Mouse (Mus musculus) forebrain, embryonic 16.5 days (tissue): Measurements from ENCODE around the gene Fzr1. TPM values are rescaled to one million over a fixed set of nuclear protein-coding genes. Genes with fewer than 3 reads are reported as not detected.

ENCODE experiments used
- ATAC-seq: fragments of 200-750 bp; cut with Nextera tagmentation; 2 replicates; pipeline ENCODE4 v1.8.0; 2017; ENCODE audit warnings: mild to moderate bottlenecking, moderate library complexity
- H3K27ac ChIP-seq: fragments of 300-500 bp; sonication (generic); 2 replicates; pipeline ENCODE4 v1.5.1; 2014; ENCODE audit warnings: low read length, control low read depth
- H3K27me3 ChIP-seq: fragments of 300-500 bp; sonication (generic); replicated peaks from 2 replicates; pipeline ENCODE4 v1.6.1; 2014; ENCODE audit warnings: low read length; ENCODE audit not compliant: control insufficient read depth, insufficient read depth
- H3K36me3 ChIP-seq: fragments of 300-500 bp; sonication (generic); 2 replicates; pipeline ENCODE4 v1.6.1; 2014; ENCODE audit not compliant: control insufficient read depth, insufficient read depth
- H3K4me1 ChIP-seq: fragments of 300-500 bp; sonication (generic); replicated peaks from 2 replicates; pipeline ENCODE4 v1.6.1; 2014; ENCODE audit warnings: low read length; ENCODE audit not compliant: control insufficient read depth, insufficient read depth
- H3K4me2 ChIP-seq: fragments of 300-500 bp; sonication (generic); 2 replicates; pipeline ENCODE4 v1.6.1; 2014; ENCODE audit warnings: mild to moderate bottlenecking, low read length, control low read depth
- H3K4me3 ChIP-seq: fragments of 300-500 bp; sonication (generic); replicated peaks from 2 replicates; pipeline ENCODE4 v1.5.1; 2014; ENCODE audit warnings: mild to moderate bottlenecking, low read length, control low read depth
- H3K9ac ChIP-seq: fragments of 300-500 bp; sonication (generic); replicated peaks from 2 replicates; pipeline ENCODE4 v1.6.1; 2014; ENCODE audit warnings: low read depth, low read length, control low read depth
- H3K9me3 ChIP-seq: fragments of 300-500 bp; sonication (generic); 2 replicates; pipeline ENCODE4 v1.6.1; 2016; ENCODE audit warnings: low read length; ENCODE audit not compliant: control insufficient read depth
- WGBS: fragments of 180-500 bp; shearing (Covaris S2); extraction: QIAGEN DNeasy Blood & Tissue Kit; methylation state at CpG from one replicate; pipeline ENCODE4 v1.1.7; 2014; 5-methylcytosine and 5-hydroxymethylcytosine counted together
- polyA plus RNA-seq: library from polyadenylated mRNA; unstranded; fragments of >200 nt; fragmentation: Nextera tagmentation; extraction: Ambion mirVana; gene quantifications from 2 replicates; pipeline ENCODE4 v1.2.1, GENCODE M21; 2015

Gene Fzr1
- polyA plus RNA-seq, 1 experiment from 2014 or later = 133 TPM

- no peaks in the 10 kb centered on the region for H3K9me3 ChIP-seq
- H3K4me2 ChIP-seq = peak overlapping the region; percentile 50
- no peaks in the 10 kb centered on the region for H3K27me3 ChIP-seq
- peaks cover 56% of the 10 kb centered on the region for H3K4me1 ChIP-seq
- H3K4me3 ChIP-seq = peak overlapping the region; percentile 35
- H3K36me3 ChIP-seq = no peaks in the 10 kb centered on the region
- peak; percentile 86 for ATAC-seq
- WGBS = under 1% methylated on average over 23 of the region's 26 CpGs
- H3K9ac ChIP-seq = peak overlapping the region; percentile 49
- peak overlapping the region; percentile 85 for H3K27ac ChIP-seq
Measured at GRCm38 (mm10) chr10:81416581-81417226, 38.4 kb upstream of the Fzr1 start.

DNA sequence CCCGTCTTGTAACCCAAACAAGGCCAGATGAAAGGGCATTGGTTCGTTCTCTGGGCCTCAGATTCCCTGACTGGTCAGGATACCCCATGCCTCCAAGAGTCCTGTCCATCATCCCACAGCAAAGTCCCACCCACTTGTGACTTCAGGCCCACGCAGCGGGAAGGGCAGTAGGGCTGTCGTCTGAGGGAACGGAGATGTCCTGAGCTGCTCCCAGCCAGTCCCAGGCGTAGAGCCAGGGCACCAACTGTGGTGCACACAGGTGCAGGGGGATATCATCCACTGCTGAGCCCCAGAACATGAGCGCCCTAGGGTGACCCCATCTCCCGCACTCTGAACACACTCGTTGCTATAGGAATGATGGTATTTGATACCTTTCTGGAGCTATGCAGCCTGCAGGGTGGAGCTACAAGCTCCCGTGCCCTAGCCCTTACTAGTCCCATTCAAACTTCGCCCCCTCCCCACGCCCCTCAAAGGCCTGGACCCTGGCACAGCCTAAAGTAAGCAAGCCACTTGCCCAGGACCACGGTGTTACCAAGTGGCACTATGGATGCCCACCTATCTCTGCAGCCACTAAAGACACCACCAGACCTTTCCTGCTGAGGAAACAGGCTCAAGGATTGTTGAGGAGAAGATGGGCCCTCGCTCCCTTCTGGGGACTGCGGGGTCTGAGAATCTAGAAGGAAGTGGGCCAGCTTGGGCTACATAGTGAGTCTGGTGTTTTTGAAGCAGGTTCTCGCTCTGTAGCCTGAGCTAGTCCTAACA is 37.4 kb upstream of the Fzr1 start:
- peak overlapping the region; percentile 85 for H3K27ac ChIP-seq
- H3K9ac ChIP-seq = no peak overlapping the region
- WGBS = 68% methylated on average over 17 of the region's 17 CpGs
- peaks cover 64% of the 10 kb centered on the region for H3K4me1 ChIP-seq
- no peak overlapping the region for H3K4me2 ChIP-seq
- no peak for ATAC-seq
- no peaks in the 10 kb centered on the region for H3K27me3 ChIP-seq
- no peaks in the 10 kb centered on the region for H3K36me3 ChIP-seq
- no peaks in the 10 kb centered on the region for H3K9me3 ChIP-seq
- no peak overlapping the region for H3K4me3 ChIP-seq

DNA sequence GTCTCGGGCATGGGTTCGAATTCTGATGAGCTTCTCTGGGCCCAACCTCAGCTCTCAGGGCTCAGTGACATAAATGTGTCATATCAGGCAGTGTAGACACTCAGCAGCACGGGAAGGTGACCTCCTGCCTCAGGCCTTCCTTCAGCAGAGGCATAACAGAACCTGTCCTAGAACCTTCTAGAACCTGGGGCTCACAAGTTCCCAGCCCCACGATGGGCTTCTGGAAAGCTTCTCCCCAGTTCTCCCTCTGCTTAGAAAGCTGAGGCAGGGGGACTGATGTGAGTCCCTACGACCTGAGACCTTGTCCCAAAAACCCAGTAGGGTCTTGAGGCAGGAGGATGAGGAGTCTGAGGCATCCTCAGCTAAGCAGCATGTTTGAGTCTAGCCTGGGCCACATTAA is 36.8 kb upstream of the Fzr1 start:
- ATAC-seq = no peak
- Histone ChIP-seq H3K9ac (no peak overlapping the region), H3K9me3 (no peaks in the 10 kb centered on the region), H3K4me2 (no peak overlapping the region), H3K4me3 (no peak overlapping the region), H3K27ac (no peak overlapping the region), H3K4me1 (peaks cover 64% of the 10 kb centered on the region), H3K27me3 (no peaks in the 10 kb centered on the region), H3K36me3 (no peaks in the 10 kb centered on the region)
- WGBS = 75% methylated on average over 5 of the region's 5 CpGs

GRCm38 (mm10) chr10:81414682-81415081 is 36.4 kb upstream of the Fzr1 start:
- Histone ChIP-seq H3K9me3 (no peaks in the 10 kb centered on the region), H3K27me3 (no peaks in the 10 kb centered on the region), H3K4me2 (no peak overlapping the region), H3K4me1 (peaks cover 64% of the 10 kb centered on the region), H3K9ac (no peak overlapping the region), H3K27ac (no peak overlapping the region), H3K36me3 (no peaks in the 10 kb centered on the region), H3K4me3 (no peak overlapping the region)
- no peak for ATAC-seq

DNA sequence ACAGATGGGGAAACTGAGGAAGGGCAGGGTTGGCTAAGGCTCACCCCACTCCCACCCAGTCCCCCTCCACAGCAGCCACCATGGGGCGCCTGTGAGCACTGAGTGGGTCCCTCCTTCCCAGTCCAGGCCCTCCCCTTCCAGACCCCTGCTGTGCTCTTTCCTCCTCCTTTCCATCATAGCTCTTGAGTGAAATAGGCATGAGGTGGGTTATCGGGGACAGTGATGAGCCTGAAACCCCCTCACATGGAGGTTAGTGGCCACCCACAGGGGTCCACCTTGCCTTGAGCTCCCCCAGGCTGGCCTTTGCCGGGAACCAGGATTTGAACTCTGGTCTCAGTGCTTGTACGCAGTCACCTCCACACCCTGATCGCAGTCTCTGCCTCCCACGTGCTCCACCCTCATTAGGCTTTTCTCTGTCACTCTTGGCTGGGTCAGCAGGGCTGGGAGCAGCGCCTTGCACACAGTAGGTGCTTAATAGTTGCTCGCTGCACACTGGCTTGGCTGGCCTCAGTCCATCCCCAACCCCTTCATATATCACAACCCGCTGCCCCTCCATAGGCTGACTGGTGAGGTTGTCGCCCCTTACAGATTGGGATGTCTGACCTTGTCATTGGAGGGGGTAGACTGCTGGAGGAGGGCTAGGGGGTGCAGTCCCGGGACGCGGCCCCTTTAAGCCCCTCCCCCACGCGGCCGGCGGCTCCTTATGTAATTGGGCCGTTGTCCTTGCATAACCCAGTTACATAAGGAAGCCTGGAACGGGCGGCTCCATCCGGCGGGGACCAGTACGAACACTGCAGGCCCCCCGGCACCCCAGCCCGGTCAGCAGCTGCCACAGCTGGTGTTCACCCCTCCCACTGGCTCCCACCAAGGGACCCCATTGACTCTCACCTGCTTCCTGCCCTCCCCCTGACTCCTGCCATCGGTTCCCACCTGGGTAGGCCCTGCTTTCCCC is 35.3 kb upstream of the Fzr1 start:
- WGBS = 28% methylated on average over 26 of the region's 26 CpGs
- H3K4me2 ChIP-seq = peak overlapping the region; percentile 17

DNA sequence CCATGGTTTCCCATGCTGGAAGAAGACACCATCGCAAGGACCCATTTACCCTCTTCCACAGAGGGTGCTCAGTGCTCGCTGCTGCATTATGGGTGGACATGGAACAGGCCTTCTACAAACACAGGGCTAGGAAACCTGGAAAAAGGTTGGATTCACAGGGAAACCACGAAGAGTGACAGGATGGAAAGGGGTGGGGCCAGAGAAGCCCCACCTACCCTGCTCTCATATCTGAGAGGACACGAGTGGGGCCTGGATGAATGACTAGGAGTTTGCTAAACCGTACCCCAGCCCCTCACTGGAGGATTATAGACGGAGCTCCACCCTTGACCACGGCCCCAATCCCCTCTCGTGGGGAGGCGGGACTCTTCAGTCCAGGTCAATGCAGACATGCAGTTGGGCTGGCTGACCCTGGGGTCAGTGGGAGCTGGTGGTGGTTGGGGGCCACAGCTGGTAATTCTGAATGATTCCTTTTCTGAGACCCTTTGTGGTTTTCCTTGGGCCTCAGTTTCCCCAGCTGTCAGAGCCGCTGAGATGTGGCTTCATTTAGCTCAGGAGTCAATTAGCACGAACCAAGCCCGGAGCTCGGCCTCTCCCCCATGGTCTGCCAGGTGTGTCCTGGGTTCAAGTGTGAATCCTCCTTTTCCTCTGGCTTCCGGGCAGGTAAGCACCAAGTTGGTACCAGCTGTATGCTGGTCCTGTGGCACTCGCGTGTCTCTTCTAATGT is 34.4 kb upstream of the Fzr1 start:
- Histone ChIP-seq H3K27ac (peak overlapping the region; percentile 76), H3K36me3 (no peaks in the 10 kb centered on the region), H3K4me3 (no peak overlapping the region), H3K4me1 (peaks cover 59% of the 10 kb centered on the region), H3K9me3 (no peaks in the 10 kb centered on the region), H3K9ac (no peak overlapping the region), H3K27me3 (no peaks in the 10 kb centered on the region), H3K4me2 (no peak overlapping the region)
- 75% methylated on average over 16 of the region's 16 CpGs for WGBS
- ATAC-seq = no peak

More for the DNA sequence above, 35.3 kb upstream of the Fzr1 start:
- peak overlapping the region; percentile 45; the same call in 1 of the 2 replicates for H3K9ac ChIP-seq
- H3K36me3 ChIP-seq = no peaks in the 10 kb centered on the region
- H3K4me3 ChIP-seq = no peak overlapping the region
- no peaks in the 10 kb centered on the region for H3K27me3 ChIP-seq
- H3K9me3 ChIP-seq = no peaks in the 10 kb centered on the region
- H3K27ac ChIP-seq = no peak overlapping the region
- H3K4me1 ChIP-seq = peaks cover 60% of the 10 kb centered on the region
- ATAC-seq = no peak

DNA sequence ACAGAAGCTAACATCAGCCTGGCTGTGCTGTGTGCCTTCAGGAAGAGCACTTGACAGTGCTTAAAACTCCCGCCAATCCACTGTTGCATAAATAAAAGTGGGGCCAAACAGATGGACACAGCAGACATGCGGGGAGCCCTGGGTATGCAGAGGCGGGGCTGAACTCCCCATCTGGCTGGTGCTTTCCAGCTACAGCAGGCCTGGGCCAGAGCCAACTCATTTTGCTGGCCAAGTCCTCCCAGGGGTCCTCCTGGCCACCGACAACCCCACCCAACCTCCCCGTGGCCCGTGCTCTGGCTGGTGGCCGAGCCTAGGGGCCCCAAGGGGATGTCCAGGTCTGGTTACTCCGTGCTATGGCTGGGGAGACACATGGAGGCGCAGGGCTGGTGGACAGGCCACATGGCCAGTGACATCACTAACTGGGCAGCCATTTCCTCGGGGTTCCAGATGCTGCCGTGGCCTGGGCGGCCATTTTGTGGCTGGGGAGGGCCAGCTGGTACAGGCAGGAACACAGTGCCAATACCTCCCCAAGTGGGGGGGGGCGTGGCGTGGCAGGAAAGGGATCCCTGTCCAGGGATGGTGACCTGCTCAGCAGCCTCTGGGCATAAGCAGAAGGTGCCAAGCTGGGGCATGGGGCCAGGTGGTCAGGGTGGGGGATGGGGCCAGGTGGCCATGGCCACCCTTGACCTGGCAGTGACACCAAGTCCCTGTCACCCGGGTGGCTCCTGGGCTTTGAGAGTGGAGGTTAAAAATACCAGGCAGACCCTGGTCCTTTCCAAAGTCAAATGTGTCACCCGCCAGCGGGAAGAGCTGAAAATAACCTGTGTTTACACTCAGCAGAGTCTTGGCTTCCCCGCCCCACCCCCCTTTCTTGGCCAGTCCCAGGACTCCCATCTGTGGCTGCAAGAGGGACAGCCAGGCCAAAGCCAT is 33.4 kb upstream of the Fzr1 start:
- Histone ChIP-seq H3K9ac (peak overlapping the region; percentile 3; the same call in 1 of the 2 replicates), H3K27ac (peak overlapping the region; percentile 76), H3K4me2 (no peak overlapping the region), H3K36me3 (peaks cover 3% of the 10 kb centered on the region; the same call in 1 of the 2 replicates), H3K4me3 (no peak overlapping the region), H3K4me1 (peaks cover 57% of the 10 kb centered on the region), H3K27me3 (no peaks in the 10 kb centered on the region), H3K9me3 (no peaks in the 10 kb centered on the region)
- WGBS = 54% methylated on average over 17 of the region's 18 CpGs
- ATAC-seq = no peak

DNA sequence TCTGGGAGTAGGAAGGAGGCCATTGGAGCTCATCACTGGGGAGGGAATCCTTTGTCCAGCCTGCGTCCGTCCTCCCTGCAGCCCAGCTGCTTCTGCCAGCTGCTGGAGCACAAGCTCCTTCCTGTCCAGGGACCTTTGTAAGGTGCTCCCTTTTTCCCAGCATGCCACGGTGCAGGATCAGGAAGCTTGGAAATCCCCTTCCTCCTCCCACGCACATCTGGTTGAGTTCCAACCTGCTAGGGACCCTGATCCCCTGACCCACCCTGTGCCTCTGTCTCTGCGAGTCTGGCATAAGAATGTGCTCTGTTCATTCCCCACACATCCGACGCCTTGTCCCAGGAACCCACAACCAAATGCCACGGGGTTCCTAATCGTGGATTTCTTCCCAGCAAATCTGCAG is 32.7 kb upstream of the Fzr1 start:
- H3K36me3 ChIP-seq = peaks cover 7% of the 10 kb centered on the region; the same call in 1 of the 2 replicates
- H3K4me2 ChIP-seq = no peak overlapping the region
- peak overlapping the region; percentile 76; the same call in 1 of the 2 replicates for H3K27ac ChIP-seq
- peaks cover 50% of the 10 kb centered on the region for H3K4me1 ChIP-seq
- no peak overlapping the region for H3K9ac ChIP-seq
- H3K4me3 ChIP-seq = no peak overlapping the region
- no peaks in the 10 kb centered on the region for H3K27me3 ChIP-seq
- ATAC-seq = no peak
- WGBS = 74% methylated on average over 9 of the region's 9 CpGs
- no peaks in the 10 kb centered on the region for H3K9me3 ChIP-seq
